Mouse (Mus musculus) layer of hippocampus, adult 9-10 months (tissue): Measurements from ENCODE around the gene Nhlrc2.

Experiments used
- DNase-seq: peaks from one replicate; pipeline ENCODE4 v3.0.0; 2022; ENCODE audit warnings: low spot score

Gene Nhlrc2

DNA sequence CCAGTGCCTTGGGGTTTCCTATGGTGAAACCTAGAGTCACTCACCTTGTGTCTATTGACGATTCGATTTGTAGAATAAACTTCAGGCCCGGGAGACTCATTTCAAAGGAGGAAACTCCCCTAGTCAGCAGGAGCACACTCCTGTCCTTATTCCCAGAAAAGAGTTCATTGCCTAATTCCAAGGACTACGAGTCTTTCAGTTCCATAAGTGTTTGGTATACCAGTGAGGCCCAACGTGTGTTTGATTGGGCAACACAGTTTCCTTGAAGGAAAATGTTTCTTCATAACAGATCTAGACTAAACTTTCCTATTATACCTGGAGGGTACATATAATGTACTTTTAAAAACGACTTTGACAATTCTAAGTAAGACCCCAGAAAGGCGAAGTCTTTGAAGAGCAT is 73.8 kb downstream of the Nhlrc2 start:
- no peak for DNase-seq

DNA sequence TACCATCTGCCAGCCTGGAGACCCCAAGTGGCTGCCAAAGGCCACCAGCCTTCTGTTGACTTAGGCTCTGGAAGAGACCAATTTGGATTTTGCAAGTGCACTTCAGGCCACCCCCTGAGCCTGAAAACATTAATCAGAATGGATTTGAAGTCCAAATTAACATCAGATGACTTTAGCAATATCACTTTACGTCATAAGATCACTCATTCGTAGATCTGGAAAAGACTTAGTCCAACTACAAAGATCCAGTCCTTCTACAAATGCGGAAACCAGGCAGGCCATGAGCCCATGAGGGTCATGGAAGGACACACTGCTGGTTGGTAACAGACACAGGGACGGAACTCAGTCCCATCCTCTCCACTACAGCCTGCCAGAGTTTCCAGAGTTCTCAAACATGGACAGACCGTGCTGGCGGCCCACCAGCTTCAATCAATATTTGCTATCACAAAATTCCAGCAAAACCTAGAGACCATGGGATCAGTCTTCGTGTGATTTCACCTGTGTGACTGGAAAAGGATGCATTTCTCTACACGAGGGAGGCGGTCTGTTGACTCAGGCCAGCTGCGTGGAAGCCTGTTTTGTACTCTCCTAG is 79.9 kb downstream of the Nhlrc2 start:
- no peak for DNase-seq

DNA sequence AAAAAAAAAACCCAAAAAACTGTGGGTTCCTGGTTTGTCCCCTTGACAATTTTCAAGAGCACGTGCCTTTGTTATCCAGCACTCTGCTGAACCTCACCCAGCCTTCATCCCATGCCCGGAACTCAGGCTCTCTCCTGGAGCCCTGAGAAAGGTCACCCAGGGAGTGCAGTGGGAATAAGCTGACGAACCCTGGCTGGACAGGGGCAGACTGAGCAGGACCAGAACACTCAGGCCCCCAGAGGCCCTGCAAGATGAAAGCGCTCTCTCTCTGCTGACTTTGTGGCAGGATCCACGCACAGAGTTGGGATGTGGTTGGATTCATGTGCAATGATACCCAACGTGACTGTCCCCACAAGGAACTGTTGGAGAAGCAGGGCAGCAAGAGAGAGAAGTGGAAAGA is 81.6 kb downstream of the Nhlrc2 start:
- no peak for DNase-seq

DNA sequence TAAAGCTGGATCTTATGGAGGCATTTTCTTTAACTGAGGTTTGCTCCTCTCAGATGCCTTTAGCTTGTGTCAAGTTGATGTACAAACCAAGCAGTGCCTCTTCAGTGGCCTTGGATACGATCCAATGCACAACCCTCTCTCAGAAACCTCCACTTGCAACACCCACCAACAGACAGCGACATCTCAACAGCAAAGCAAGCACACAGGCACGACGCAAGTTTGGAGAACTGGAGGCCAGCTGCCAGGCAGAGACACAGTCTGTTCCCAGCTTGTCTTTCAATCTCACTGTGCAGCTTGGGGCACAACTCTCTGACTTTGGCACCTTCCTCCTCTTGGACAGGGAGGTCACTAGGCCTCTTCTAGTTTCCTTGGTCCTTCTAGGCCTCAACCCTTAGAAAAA is 83.0 kb downstream of the Nhlrc2 start:
- DNase-seq, result no peak

DNA sequence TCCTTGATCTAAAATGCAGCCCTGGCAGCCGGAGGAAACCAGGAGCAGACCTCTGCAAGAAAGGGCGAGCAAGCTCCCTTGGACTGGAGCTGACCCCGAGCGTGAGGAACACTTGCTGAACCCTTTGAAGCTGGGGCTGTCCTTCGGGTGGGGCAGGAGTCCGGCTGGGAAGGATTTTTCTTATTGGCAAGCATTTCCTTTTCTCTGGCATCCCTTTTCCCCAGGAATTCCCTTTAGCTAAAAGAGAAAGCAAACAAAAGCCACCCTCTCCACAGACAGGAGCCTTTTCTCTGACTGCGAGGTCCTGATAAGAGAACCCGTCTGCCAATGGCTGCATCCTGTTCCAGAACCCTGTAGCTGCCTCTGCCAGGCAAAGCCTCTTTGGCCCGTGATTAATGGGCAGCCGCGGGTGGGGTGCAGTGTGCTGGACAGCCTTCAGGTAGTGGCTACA is 83.4 kb downstream of the Nhlrc2 start:
- DNase-seq, result no peak

DNA sequence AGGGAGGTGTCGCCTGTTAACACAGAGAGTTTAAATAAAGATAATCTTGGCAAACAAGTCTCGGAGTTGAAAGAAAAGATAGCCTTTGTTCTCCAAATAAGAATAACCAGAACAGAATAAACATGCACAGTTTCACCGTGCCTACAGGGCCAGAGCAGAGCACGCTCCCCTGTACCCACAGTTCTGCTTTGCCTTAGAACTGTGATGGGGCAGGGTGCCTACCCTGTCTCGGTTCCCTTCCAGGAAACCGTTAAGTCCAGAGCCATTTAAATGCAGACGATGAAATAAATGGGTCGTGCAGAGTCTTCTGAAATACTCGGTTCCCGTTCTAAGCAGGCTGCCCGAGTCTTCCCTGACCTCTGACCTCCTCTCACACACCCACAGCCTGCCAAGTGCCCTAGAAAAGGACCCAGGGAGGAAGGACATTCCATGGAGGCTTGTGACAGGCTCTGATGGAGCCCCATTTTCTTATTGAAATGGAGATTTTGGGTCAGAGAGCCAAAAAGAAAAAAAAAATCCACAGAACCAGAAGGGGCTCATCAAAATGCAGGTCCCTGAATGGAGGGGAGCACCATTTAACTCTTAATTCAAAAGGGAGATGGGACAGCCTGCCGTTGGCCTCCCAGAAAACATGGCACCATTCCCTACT is 89.1 kb downstream of the Nhlrc2 start:
- DNase-seq, result no peak

DNA sequence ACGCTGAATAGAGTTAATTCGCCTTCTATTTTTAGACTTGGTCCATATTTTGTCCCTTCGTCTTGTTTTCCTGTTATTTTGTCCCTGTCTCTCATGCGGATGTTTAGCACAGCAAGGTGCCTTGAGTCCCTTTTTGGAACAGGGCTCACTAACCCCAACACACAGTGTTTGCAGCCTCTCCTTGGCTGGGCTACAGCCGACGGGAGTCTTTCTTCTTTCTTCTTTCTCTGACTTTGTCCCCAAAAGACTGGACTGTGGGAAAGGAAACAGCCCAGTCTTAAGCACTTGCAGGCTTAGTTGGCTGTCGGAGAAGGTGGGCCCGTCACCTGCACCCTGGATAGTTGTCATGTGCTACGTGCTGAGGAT is 89.6 kb downstream of the Nhlrc2 start:
- no peak for DNase-seq

DNA sequence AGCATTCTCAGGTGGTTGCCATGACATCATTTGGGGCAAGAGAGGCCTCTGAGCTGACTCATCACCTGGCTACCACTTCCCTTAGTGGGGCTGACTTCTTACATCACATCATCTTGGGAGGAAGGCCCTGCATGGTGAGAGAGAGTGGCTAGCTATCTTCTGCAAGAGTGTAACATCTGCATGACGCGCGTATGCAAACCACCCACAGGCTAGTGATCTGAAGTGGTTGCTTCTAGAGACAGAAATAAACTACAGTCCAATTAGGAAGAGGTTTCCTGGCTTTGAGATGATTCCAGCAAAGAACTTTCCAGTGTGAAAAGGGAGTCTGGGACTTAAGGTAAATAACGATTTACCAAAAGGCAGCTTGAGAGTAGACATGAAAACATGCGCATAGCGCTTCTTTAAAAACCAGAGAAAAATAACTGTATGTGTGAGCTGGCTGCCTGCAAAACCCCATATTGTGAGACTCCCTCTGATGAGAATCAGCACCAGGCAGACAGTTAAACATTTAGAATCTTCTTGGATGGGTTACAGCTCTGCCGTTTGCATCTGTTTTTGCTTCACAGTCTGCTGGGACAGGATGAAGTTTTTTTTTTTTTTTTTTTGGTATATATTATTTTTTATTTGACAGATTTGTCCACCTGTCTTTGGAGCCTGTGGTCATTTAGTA is 99.5 kb downstream of the Nhlrc2 start:
- DNase-seq, result peak; percentile 31

DNA sequence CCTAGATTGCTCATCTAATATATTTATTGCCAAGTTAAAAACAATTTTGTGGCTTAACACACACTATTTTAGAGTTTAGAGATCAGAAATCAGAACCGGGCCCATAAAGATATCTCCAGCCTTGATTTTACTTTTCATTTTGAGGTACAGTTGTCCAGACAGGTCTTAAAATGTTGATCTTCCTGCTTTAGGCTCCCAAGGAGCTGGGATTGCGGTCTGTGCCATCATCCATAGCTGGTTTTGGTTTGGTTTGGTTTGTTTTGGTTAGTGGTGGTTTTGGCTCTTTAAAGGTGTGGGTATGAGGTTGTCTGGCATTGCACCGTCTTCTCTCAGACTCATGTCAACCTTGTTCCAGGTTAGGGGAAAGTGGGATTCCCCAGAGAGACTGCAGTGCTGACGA is 103.2 kb downstream of the Nhlrc2 start:
- DNase-seq, result no peak

DNA sequence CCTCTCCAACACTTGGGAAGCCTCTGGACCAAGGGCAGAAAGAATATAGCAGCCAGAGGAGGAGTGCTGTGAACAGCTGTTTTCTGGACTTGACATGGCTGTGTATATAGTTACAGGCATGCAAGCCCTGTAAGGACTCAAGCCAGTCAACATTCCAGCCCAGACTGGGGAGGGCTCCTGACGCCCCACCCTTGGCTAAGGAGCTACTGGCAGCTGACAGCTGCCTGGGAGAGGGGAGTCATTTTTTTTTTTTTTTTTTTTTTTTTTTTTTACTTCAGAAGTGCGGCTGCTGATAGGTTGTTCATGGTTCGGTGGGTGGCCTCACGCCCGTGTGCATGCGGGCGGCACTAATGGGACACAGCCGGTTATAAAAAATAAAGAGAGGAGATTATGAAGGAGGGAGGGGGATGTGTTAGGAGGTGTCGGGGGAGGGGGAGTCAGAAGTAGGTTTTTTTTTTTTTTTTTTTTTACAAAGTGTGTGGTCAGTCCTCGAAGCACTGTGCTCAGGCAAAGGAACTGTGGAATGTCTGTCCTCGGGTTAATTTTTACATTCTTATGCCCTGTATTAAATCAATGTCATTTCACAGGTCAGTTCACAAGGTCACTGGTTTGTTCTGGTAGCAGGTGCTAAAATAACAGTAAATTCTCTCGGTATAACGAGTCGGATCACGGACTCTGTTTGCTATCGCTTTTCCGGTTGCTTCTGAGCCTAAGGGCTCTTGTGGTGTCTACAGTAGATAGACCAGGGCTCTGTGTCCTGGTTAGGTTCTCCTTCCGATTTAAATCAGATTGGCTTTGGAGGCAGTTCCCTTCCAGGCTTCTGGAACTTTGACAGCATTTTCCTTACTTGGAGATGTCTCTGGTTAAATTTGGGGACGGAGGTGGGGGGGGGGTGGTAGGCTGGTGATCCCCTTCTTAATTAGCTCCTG is 104.2 kb downstream of the Nhlrc2 start:
- no peak for DNase-seq
